Comparison of ENCODE assay signal across 8 mouse cellular contexts in genomic region chr11:120348684-120349370, GRCm38 (mm10). TPM values are rescaled to one million over a fixed set of nuclear protein-coding genes. Genes with fewer than 3 reads are reported as not detected.
DNase-seq lines count a peak whose midpoint lies in the region; ATAC-seq and TF ChIP-seq lines count a peak whose summit lies in the region.

No protein-coding gene starts in this region.

- 2% methylated on average over 48 of the region's 53 CpGs for WGBS in kidney, embryonic 15.5 days
- 2% methylated on average over 39 of the region's 53 CpGs for WGBS in lung, embryonic 14.5 days
- 7% methylated on average over 49 of the region's 53 CpGs for WGBS in neural tube, embryonic 15.5 days

- TF ChIP-seq CTCF in lung, embryonic 14.5 days (IDR thresholded peaks at IDR 0.05; ENCODE audit: low read depth), result no peak

- peaks cover 49% of the 10 kb centered on the region for H3K4me1 ChIP-seq in kidney, embryonic 15.5 days
- peaks cover 15% of the 10 kb centered on the region for H3K4me1 ChIP-seq in lung, embryonic 14.5 days (ENCODE audit: insufficient read depth)
- H3K4me1 ChIP-seq in neural tube, embryonic 15.5 days, result peaks cover 62% of the 10 kb centered on the region

- peak overlapping the region; percentile 100 for H3K9ac ChIP-seq in kidney, embryonic 15.5 days
- peak overlapping the region; percentile 100 for H3K9ac ChIP-seq in lung, embryonic 14.5 days
- H3K9ac ChIP-seq in neural tube, embryonic 15.5 days (replicated peaks), result peak overlapping the region; percentile 92

- peak overlapping the region; percentile 100 for H3K27ac ChIP-seq in kidney, embryonic 15.5 days
- H3K27ac ChIP-seq in lung, embryonic 14.5 days (ENCODE audit: low read depth), result peak overlapping the region; percentile 100
- peak overlapping the region; percentile 100 for H3K27ac ChIP-seq in neural tube, embryonic 15.5 days (replicated peaks)

- no peaks in the 10 kb centered on the region for H3K9me3 ChIP-seq in kidney, embryonic 15.5 days (replicated peaks)
- H3K9me3 ChIP-seq in lung, embryonic 14.5 days (ENCODE audit: low read depth, low read length), result no peaks in the 10 kb centered on the region
- no peaks in the 10 kb centered on the region for H3K9me3 ChIP-seq in neural tube, embryonic 15.5 days (replicated peaks)

- H3K36me3 ChIP-seq in kidney, embryonic 15.5 days, result peaks cover 21% of the 10 kb centered on the region
- peaks cover 27% of the 10 kb centered on the region for H3K36me3 ChIP-seq in lung, embryonic 14.5 days (ENCODE audit: insufficient read depth)
- peaks cover 6% of the 10 kb centered on the region for H3K36me3 ChIP-seq in neural tube, embryonic 15.5 days

- H3K4me3 ChIP-seq in kidney, embryonic 15.5 days (replicated peaks), result peak overlapping the region; percentile 99
- H3K4me3 ChIP-seq in lung, embryonic 14.5 days (ENCODE audit: low read depth, low read length), result peak overlapping the region; percentile 100
- peak overlapping the region; percentile 98 for H3K4me3 ChIP-seq in neural tube, embryonic 15.5 days (replicated peaks)

- ATAC-seq in kidney, embryonic 15.5 days (replicated peaks; ENCODE audit: low FRiP score), result peak; percentile 13
- no peak; the same call in 1 of the 2 replicates for ATAC-seq in lung, embryonic 14.5 days (ENCODE audit: insufficient read depth)
- ATAC-seq in neural tube, embryonic 15.5 days (ENCODE audit: low FRiP score), result peak; percentile 38

- DNase-seq in ovary, adult 18-20 months (ENCODE audit: low spot score), result peak; percentile 57
- no peak for DNase-seq in ovary, postnatal 14 days (ENCODE audit: low spot score)
- DNase-seq in cerebellum, adult 9-11 months, result peak; percentile 89
- DNase-seq in gastrocnemius, postnatal 25 days, result peak; percentile 79
- peak; percentile 74 for DNase-seq in lung, embryonic 14.5 days
- peak; percentile 52 to 66 for DNase-seq in urinary bladder, postnatal 36 days (ENCODE audit: low spot score in 2 of 2)

- peak overlapping the region; percentile 83 for H3K4me2 ChIP-seq in kidney, embryonic 15.5 days
- H3K4me2 ChIP-seq in lung, embryonic 14.5 days, result peak overlapping the region; percentile 95
- peak overlapping the region; percentile 92 for H3K4me2 ChIP-seq in neural tube, embryonic 15.5 days

- H3K27me3 ChIP-seq in kidney, embryonic 15.5 days, result no peaks in the 10 kb centered on the region
- H3K27me3 ChIP-seq in lung, embryonic 14.5 days (ENCODE audit: insufficient read depth, low read length), result no peaks in the 10 kb centered on the region; the same call in 1 of the 2 replicates
- H3K27me3 ChIP-seq in neural tube, embryonic 15.5 days (replicated peaks), result no peaks in the 10 kb centered on the region

RNA-seq across cellular contexts. Expression of gene Actg1, which starts 0.5 kb away (rescaled TPM):
- total RNA-seq in gastrocnemius, postnatal 25 days (2021), result 100 to 1,000 TPM; 236 to 249 TPM
- 2,367 and 2,520 TPM in 2 replicates for polyA plus RNA-seq in kidney, embryonic 15.5 days (2015; fragmentation: Nextera tagmentation; extraction: Ambion mirVana)
- polyA plus RNA-seq in lung, embryonic 14.5 days (2014; fragmentation: Nextera tagmentation; extraction: Ambion mirVana), result 2,614 and 2,926 TPM in 2 replicates
- 3,602 and 3,776 TPM in 2 replicates for polyA plus RNA-seq in neural tube, embryonic 15.5 days (2015; fragmentation: Nextera tagmentation; extraction: Ambion mirVana)

RNA-seq across cellular contexts. Expression of gene Fscn2, which starts 12.5 kb away (rescaled TPM):
- total RNA-seq in gastrocnemius, postnatal 25 days (2021), result under 1 TPM; 0.29 to 0.31 TPM
- 1.1 and 1.2 TPM in 2 replicates for polyA plus RNA-seq in kidney, embryonic 15.5 days (2015; fragmentation: Nextera tagmentation; extraction: Ambion mirVana)
- 0.23 and 0.57 TPM in 2 replicates for polyA plus RNA-seq in lung, embryonic 14.5 days (2014; fragmentation: Nextera tagmentation; extraction: Ambion mirVana)
- polyA plus RNA-seq in neural tube, embryonic 15.5 days (2015; fragmentation: Nextera tagmentation; extraction: Ambion mirVana), result 0.64 and 1.4 TPM in 2 replicates

RNA-seq across cellular contexts. Expression of gene Faap100, which starts 29.7 kb away (rescaled TPM):
- total RNA-seq in gastrocnemius, postnatal 25 days (2021), result 10 to 100 TPM; 14.0 to 16.5 TPM
- 33.1 and 41.9 TPM in 2 replicates for polyA plus RNA-seq in kidney, embryonic 15.5 days (2015; fragmentation: Nextera tagmentation; extraction: Ambion mirVana)
- 35.6 and 44.5 TPM in 2 replicates for polyA plus RNA-seq in lung, embryonic 14.5 days (2014; fragmentation: Nextera tagmentation; extraction: Ambion mirVana)
- polyA plus RNA-seq in neural tube, embryonic 15.5 days (2015; fragmentation: Nextera tagmentation; extraction: Ambion mirVana), result 71.6 and 81.5 TPM in 2 replicates
